Mouse (Mus musculus) activated CD4-positive, CD25-positive, alpha-beta regulatory T cell, adult 4 months (primary cell): ENCODE data around the gene Gle1. TPM values are rescaled to one million over a fixed set of nuclear protein-coding genes. Genes with fewer than 3 reads are reported as not detected.
"Not testable (repeated sequence)": the region's sequence is repeated elsewhere in the genome, so short reads cannot be mapped to it uniquely, and the experiment has no call there.

Source experiments
- ATAC-seq: one replicate; pipeline ENCODE4 v1.8.0; 2017
- polyA plus RNA-seq, 2 experiments: library from polyadenylated mRNA; unstranded; fragments of 100-300 nt; shearing (Covaris generic); gene quantifications; one replicate each; pipeline ENCODE4 v1.2.1; 2017

The Gle1 gene
- 10 to 100 TPM; 42.4 to 52.7 TPM for polyA plus RNA-seq

DNA sequence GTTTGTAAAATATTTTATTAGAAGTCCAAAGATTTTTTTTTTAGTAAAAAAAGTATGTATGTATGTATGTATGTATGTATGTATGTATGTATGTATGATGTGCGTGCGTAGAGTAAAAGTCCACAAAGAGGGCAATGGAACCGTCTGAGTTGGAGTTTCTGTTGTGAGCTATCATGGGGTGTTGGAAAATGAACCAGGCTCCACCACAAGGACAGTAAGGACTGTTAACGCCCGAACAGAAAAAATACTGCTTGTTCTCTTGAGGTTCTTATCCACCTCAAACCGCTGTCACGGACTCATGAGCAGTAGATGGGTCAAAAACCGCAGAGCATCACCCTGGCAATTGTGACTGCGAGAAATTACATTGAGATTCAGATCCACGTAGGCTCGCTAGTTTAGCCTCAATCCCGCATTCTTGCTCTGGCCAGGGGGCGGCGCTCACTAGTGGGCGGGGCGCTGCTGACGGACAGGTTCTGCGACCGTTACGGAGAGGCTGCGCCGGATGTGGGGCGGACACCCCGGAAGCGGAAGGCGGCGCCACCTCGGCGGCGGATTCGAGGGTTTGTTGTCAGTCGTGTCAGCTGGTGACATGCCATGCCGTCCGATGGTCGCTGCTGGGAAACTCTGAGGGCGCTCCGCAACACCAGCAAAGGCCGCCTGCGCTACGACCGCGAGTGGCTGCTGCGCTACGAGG lies at the start of gene Gle1:
TSS of gene Gle1 (plus strand) at position 521 of the 694 bp plus-strand sequence.
- peak; percentile 99 for ATAC-seq

GRCm38 (mm10) chr2:29886659-29887292 lies 48.5 kb upstream of the Gle1 start:
- ATAC-seq, result not testable (repeated sequence)

DNA sequence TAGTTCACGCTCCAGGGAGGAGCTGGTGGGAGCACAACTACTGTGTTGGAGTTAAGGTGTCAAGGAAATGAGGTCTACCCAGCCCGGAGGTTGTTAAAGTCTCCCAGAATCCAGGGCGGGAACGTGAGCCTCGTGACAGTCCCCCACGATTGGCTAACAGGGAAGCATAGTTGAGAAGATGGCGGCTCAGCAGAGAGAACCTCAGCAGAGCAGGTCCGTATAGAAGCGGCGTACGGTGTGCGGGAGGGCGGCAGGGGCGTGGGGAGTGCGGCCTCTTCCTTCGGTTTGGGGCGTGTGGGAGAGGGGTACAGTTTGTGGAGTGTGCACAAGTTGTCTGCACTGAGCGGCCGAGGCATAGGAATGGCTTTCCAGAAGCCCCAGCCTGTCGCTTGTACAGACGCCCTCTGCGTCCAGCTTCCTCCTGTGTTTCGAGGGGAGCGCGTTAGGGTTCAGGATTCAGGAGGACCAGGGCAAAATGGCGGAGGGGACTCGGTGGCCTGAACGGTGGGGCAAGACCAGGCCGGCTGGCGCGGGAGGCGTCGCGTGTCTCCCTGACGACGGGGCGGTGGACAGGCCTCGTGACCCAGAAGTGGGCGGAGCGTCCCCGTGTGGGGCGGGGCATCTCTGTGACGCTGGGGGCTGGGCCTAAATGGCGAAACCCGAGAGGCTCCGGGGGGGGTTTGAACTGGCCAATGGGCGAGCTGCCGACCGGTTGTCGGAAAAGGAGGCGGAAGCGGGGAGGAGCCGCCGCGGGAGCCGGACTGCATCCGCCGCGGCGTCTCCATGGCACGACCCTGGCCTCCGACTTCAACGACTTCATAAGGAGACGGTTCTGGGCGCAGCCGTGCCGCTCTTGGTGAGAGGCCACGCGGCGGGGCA lies 45.9 kb upstream of the Gle1 start, which contains the start of gene Odf2:
TSS of gene Odf2 (plus strand) at position 156 of the 879 bp plus-strand sequence.
- ATAC-seq, result peak; percentile 91

DNA sequence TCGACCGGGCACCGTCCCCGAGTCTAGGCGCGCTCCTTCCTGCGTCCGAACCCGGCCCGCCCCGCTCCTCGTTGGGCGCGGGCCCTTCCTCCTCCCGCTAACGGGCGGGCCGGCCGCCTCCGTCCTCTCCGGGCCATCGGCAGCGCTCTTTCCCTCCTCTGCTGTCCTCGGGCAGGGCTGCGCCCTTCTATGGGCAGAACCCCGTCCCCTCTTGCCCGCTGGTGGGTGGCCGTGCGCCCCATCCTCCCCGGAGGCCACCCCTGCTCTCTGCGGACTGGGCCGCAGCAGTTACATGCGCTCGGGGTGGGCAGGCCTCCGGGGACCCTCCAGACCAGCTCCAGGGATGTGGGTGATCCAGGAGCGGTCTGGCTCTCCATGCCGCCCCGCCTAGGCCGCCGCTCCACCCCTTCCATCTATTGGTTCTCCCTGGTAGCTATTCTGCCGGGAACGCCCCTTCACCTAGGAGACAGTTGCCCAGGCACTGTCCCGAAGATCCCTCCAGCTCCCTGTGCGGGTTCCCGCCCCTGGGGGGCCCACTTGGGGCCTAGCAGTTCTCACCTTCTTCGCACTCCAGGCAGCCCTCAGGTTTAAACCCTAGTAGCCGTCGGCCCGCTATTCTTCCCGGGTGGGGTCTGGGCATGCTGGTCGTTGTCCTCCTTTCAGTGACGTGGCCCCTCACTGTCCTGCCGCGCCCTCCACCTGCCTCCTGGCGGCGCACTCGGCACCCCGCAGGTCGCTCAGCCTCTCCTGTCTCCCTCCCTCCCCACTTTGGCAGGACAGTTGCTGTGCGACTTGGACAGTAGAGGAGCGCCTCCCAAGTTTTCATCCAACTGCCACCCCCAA lies 45.0 kb upstream of the Gle1 start:
- ATAC-seq, result peak; percentile 33

DNA sequence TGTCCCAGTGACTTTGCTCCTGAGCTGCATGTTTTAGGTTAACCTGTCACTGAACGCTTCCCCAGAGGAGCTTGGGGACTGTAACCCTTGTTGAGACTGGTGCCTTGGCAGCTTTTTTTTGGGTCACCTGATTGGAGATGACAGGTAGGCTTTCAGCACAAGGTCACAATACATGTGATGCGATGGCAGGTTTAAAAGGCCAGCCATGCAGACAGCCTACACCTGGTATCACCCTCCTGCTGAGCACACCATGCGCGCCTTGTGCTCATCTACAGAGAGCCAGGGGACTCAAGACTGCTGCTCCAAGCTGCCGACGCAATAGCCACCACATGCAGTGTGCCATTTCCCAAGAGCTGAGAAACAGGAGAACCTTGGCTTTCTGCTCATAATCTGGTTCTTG lies 43.5 kb upstream of the Gle1 start:
- no peak for ATAC-seq

DNA sequence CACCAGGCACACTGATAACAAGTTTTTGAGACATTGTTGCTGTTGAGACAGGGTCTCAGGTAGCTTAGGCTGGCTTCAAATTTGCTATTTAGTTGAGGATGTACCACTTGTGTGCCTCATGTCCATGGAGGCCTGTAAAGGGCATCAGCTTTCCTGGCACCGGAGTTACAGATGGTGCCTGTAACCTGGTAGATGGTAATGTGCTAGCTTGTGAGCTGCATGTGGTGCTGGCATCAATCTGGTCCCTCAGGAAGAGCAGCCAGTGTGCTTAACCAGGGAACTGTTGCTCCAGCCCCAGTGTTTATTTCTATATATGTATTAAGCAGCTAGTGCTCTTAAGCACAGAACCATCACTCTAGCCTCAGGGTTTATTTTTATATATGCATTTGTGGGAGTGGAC lies 39.2 kb upstream of the Gle1 start:
- ATAC-seq, result no peak

- ATAC-seq, result no peak
These were observed 37.9 kb upstream of the Gle1 start for GRCm38 (mm10) chr2:29897366-29897765.

DNA sequence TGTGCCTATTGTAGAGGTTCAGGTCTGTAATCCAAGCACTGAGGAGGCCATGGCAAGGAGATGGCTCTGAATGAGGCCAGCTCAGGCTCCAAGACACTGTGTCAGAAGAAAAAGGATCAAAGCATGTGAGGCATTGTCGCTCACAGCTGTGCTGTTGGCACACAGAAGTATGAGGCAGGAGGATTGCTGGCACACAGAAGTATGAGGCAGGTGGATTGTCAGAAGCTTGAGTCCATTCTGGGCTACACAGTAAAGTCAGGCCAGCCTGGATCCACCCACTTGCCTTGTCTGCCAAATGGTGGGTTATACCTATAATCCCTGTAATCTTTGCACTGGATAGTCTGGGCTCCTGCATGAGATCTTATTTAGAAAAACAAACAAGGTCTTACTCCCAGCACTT lies 37.1 kb upstream of the Gle1 start:
- ATAC-seq, result no peak

DNA sequence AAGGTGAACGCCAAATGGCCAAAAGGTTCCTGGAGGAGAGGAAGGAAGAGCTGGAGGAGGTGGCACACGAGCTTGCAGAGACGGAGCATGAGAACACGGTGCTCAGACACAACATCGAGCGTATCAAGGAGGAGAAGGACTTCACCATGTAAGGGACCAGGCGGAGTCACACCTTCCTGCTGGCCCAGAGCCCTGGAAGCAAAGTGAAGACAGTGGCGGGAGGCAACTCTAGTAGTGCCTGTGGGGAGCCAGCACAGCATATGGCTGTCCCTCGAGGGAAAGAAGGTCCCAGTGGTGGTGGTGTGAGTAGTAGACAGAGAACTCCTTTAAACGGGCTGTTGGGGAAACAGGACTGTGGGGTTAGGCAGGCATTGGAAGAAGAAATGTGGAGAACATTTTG lies 33.0 kb upstream of the Gle1 start:
- no peak for ATAC-seq

GRCm38 (mm10) chr2:29908171-29908570 lies 27.1 kb upstream of the Gle1 start:
- ATAC-seq, result not testable (repeated sequence)

DNA sequence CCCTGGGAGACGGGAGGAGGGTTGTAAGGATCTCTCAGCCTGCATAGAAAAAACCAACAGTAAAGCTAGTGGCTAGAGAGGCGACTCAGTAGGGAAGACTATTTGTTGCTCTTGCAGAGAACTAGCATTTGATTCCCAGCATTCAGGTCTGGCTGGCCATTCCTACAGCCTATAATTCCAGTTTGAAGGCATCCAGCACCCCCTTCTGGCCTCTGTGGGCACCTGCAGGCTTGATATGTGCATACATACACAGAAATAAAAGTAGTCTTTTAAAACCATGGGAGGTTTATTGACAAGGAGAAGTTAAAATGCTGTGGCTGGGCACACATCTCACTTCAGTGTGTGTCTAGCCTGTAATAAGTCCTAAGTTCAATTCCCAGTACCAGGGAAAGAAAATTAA lies 25.2 kb upstream of the Gle1 start:
- ATAC-seq, result no peak

- no peak for ATAC-seq
These were observed 17.6 kb upstream of the Gle1 start for GRCm38 (mm10) chr2:29917621-29918020.

DNA sequence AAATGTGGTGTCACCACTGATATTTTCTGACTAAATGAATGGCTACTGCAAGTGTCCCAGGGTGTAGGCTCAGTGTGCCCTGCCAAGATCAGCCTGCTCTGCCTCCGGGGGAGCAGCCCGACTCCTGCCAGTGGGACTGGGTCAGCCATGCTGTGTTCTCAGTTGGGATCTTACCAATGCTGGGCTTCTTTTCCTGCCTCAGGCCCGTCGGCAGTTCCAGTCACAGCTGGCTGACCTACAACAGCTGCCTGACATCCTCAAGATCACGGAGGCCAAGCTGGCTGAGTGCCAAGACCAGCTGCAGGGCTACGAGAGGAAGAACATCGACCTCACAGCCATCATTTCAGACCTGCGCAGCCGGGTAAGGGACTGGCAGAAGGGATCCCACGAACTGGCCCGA lies 13.2 kb upstream of the Gle1 start:
- no peak for ATAC-seq

- no peak for ATAC-seq
These were observed 8.7 kb upstream of the Gle1 start for GRCm38 (mm10) chr2:29926542-29926941.

DNA sequence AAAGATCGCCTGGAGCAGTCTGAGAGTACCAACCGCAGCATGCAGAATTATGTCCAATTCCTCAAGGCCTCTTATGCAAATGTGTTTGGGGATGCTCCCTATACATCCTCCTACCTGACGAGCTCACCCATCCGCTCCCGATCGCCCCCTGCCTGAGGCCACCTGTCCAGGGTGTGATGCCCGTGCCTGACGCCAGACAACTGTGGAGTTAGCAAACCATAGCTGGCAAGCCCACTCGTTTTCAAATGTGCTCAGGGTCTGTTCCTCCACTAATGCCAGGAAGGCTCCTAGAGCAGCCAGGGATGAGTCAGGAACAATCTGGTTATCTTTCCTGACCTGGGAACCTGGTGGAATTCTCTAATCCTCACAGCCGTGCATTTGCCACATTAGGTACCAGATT lies 4.7 kb upstream of the Gle1 start:
- no peak for ATAC-seq

DNA sequence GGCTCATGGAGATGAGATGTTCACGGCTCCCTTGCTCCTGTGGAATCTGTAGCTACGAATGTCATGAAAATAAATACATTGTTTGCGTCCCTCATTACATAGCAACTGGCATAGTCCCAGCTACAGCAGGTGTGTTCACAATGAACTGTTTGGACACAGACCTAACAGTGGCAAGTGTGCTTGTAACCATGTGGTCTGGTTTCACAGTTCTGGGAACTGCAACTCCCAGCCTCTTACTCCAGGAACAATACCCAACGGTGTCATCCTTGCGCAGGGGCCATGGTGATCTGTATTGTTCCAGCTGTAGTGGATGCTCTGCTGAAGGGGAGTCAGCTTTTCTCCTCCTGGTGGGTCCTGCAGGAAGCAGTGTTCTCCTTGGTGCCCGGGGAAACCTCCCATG lies 4.0 kb upstream of the Gle1 start:
- ATAC-seq, result no peak

GRCm38 (mm10) chr2:29940073-29940472 lies 4.8 kb downstream of the Gle1 start:
- no peak for ATAC-seq

DNA sequence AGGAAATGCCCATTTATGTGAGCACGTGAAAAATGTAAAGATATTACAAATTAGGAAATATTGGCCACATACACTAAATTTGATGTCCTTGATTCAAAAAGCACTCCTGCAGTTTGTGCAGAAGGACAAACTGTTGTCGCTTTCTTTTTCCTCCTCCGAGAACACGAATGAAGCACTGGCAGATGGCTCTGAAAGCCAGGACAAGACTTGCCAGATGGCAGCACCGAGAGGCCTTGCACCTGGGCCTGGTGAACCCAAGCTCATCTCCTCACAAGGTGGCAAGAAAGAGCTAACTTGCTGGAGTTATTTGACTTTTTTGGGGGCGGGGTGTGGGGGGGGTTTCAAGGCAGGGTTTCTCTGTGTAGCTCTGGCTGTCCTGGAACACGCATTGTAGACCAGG lies 5.6 kb downstream of the Gle1 start:
- no peak for ATAC-seq

DNA sequence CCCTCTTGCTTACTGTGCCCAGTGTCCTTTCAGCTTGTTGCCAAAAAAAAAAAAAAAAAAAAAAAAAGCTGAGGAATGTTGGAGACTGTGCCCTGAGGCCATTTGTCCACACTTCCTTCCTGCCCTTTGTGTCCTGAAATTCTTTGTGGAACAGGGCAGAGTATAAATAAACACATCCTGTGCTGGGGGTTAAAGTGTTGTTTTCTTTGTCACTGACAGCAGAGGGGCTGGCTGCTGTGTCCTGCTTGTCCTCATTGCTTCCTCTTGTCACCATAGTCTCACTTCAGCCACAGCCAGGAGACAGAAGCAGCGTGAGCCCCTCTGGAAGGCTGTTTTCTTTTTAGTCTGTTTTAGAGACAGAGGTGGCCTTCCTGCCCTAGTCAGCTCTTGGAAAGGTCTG lies 9.5 kb downstream of the Gle1 start:
- ATAC-seq, result no peak

- no peak for ATAC-seq
These were observed 13.7 kb downstream of the Gle1 start for GRCm38 (mm10) chr2:29948896-29949295.

DNA sequence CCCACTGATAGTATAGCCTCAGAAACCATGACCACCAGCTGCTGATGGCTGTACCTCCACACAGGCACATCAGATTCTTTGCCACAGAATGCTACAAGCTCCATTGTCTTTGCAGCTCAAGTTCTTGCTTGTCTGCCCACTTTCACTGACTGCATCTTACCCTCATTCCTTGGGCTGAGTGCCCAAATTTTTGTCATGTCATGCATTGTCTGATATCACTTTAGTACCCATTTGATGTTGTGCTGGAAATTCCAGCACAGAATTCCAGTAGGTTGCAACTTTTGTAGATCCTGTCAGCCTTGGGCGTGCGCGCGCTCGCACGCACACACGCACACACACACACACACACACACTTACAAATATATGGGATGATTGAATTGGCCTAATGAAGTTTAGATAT lies 26.0 kb downstream of the Gle1 start:
- no peak for ATAC-seq
